Mouse (Mus musculus) heart, postnatal 0 days (tissue): ENCODE measurements at regions not wholly inside any gene's neighbourhood (a gene's known extent, or its start where the extent isn't known, plus 50 kb on each side); places are given as distances from the start of the nearest gene placed in this dataset.

Source experiments
- CTCF ChIP-seq: IDR thresholded peaks from 2 replicates; pipeline ENCODE4 v1.5.1; 2016; ENCODE audit warnings: antibody characterized with exemption, control low read depth, low read depth
- EP300 ChIP-seq: IDR thresholded peaks from 2 replicates; pipeline ENCODE4 v1.6.1; 2016; ENCODE audit warnings: antibody characterized with exemption, low read depth

DNA sequence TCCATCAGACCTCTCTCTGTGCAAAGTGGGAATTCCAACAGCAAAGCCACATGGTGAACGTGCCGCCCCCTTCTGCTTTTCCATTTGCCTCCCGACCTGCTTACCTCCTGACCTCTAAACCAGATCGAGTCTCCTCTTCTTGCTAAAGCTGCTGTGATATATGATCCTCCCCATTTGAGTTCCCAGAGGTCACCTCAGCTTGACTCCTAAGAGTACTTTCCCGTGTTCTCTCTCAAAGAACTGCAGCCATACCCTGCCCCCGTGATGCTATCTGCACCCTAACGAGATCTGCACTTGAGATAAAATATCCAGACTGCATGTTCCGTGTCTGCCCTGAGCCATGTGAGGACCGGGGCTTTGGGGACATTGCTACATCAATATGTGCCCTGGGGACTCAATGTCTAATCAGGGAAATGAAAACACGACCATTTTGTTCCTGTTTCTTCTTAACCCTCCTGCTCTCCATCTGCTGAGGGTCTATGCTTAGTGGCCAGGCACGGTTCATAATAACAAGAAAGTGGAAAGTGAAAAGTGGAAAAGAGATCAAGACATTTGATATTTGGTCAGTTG is 94.8 kb downstream of the 3110018I06Rik start:
- TF ChIP-seq EP300 (no peak), CTCF (no peak)
